Mouse (Mus musculus) brain, embryonic 14.5 days (tissue): Measurements from ENCODE around the gene Ttll11. TPM values are rescaled to one million over a fixed set of nuclear protein-coding genes. Genes with fewer than 3 reads are reported as not detected.
A peak's percentile ranks its signal among the peaks of the same experiment; 100 is the strongest.

Experiments used
- DNase-seq: peaks from one replicate; pipeline ENCODE4 v3.0.0-alpha.2; 2011; ENCODE audit warnings: low read depth
- CTCF ChIP-seq: fragments of 200-500 bp; IDR thresholded peaks from 2 replicates; pipeline ENCODE4 v1.5.1; 2012; ENCODE audit warnings: inconsistent platforms, mild to moderate bottlenecking, moderate library complexity, borderline replicate concordance; ENCODE audit not compliant: insufficient read depth, insufficient read length; ENCODE audit errors: extremely low read depth
- POLR2A ChIP-seq: fragments of 200-500 bp; IDR thresholded peaks from 2 replicates; pipeline ENCODE4 v1.6.1; 2012; ENCODE audit warnings: mild to moderate bottlenecking, inconsistent platforms, borderline replicate concordance; ENCODE audit not compliant: poor library complexity, insufficient read depth, insufficient read length, severe bottlenecking; ENCODE audit errors: extremely low read depth
- polyA plus RNA-seq: library from polyadenylated mRNA; depleted of rRNA; stranded (reverse); fragments of >200 nt; gene quantifications from 2 replicates; pipeline ENCODE4 v1.2.3, GENCODE M21; 2012

The Ttll11 gene
- polyA plus RNA-seq, 1 experiment, result 9.3 TPM

- DNase-seq, result no peak
- TF ChIP-seq POLR2A, result no peak
- no peak for TF ChIP-seq CTCF
These were observed 256.9 kb downstream of the Ttll11 start for GRCm38 (mm10) chr2:35722821-35723220.

- no peak for DNase-seq
- TF ChIP-seq POLR2A (no peak), CTCF (no peak)
These were observed 258.8 kb downstream of the Ttll11 start for GRCm38 (mm10) chr2:35720956-35721355.

- no peak for DNase-seq
- TF ChIP-seq POLR2A (no peak), CTCF (no peak)
These were observed 259.2 kb downstream of the Ttll11 start for GRCm38 (mm10) chr2:35720550-35720949.

GRCm38 (mm10) chr2:35720104-35720503 lies 259.6 kb downstream of the Ttll11 start:
- no peak for TF ChIP-seq POLR2A
- no peak for TF ChIP-seq CTCF

GRCm38 (mm10) chr2:35719230-35720005 lies 260.3 kb downstream of the Ttll11 start:
- TF ChIP-seq POLR2A, result no peak
- no peak for TF ChIP-seq CTCF
- no peak for DNase-seq

More at GRCm38 (mm10) chr2:35720104-35720503, 259.6 kb downstream of the Ttll11 start:
- no peak for DNase-seq

DNA sequence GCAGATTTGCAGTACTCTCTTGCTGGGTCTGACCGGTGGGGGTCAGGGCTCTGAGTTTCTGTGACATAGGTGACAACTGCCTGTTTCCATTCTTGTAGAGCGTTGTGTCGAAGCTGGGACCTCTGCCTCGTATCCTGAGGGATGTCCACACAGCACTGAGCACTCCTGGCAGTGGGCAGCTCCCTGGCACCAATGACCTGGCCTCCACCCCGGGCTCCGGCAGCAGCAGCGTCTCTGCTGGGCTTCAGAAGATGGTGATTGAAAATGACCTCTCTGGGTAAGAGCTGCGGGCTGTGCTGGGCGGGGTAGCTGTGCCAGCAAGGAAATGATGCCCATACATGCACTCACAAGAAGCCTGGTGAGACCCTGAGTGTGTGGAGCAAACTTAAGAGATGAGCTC lies 261.1 kb downstream of the Ttll11 start:
- TF ChIP-seq CTCF, result no peak
- no peak for DNase-seq

DNA sequence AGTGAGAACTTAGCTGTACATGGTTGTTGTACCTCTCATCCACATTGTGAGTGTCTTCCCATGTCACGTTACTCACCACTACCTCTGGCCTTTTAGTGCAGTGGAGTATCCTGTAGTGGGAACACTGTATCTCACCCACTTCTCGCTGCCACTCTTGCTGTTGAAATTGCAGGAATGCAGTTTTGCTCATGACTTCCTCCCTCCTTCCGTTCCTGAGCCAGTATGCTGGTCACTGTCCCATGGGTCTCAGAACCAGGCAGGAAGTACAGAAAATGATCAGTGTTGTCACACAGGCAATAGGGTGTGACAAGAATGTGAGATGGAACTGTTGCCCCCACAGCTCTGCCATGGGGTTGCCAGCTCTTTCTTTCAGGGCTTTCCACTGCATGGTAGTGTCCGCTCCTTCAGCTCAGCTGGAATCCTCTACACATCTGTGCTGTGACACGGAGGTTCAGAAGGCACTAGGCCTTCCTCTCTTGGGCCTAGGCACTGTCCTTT lies 261.7 kb downstream of the Ttll11 start:
- no peak for DNase-seq
- TF ChIP-seq POLR2A, result no peak
- no peak for TF ChIP-seq CTCF

DNA sequence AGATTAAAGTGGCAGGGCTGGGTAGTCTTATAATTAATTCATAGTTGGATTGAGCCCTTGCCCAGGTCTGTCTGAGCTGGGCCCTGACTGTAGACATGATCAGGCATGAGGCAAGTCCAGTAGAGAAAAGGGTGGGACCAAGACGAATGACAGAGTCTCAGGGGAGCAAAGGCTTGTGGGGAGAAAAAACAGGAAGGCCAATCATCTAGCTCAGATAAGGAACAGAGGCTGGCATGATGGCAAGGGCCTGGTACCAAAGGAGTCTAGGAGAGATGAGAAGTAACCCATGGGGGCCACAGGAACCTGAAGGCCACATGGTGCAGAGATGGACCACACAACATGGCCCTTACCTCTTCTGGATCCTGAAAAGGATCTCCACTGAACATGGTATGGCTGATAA lies 263.5 kb downstream of the Ttll11 start:
- no peak for TF ChIP-seq POLR2A
- TF ChIP-seq CTCF, result no peak
- DNase-seq, result no peak

DNA sequence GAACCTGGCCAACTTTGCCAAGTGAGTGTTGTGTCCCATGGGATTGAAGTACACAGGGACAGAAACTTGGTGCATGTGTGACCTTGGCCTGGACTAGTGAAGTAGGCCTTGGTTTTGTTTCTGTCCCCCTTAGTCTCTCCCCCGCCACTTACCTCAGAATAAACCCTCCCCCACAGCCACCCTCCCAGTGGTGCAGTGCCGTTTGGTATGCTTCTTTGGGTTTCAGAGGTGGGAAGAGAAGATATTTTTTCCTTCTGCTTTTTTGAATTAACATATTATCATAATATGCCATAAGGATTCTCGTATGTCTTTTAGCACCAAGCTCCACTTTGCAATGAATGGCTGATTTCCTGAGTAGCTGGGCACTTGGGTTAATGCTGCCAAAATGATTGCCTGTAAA lies 264.2 kb downstream of the Ttll11 start:
- TF ChIP-seq POLR2A (no peak), CTCF (no peak)
- no peak for DNase-seq

DNA sequence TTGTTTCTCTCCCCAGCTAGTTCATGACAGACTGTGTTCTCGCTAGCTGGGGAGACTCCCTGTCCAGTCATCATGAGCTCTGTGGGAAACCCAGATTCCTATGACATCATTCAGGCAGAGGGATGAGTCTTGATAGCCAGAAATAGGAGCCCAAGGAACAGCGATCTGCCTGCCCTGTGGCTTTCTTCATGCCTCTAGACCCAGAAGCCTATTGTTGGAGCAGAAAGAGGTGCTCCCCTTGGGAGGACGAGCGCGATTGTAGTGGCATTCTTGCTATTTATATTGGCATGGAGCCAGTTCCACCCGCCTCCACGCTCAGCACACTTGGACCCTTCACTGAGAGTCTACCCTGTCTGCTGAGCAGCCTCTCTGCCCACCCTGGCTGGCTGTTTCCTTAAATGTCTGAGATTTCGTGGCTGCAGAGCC lies 265.0 kb downstream of the Ttll11 start:
- DNase-seq, result peak; percentile 43
- TF ChIP-seq CTCF (no peak), POLR2A (no peak)

GRCm38 (mm10) chr2:35713460-35713859 lies 266.3 kb downstream of the Ttll11 start:
- DNase-seq, result no peak
- TF ChIP-seq POLR2A (no peak), CTCF (no peak)

DNA sequence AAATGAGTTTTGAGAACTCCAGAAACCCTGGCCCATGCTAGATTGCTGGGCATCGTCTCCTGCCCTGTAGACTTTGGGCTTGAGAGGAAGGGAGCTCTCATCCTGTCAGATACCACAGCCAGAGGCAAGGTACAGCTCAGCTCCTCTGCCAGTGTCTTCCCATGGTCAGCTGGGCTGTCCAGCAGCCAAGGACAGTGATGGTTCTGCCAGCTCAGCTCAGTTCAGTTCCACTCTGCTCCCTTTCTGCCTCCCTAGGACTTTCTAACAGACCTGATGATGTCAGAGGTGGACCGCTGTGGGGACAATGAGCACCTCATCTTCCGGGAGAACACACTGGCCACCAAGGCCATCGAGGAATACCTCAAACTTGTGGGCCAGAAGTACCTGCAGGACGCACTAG lies 267.1 kb downstream of the Ttll11 start:
- TF ChIP-seq POLR2A (no peak), CTCF (no peak)
- no peak for DNase-seq
